Mouse (Mus musculus) heart, adult 9 months (tissue): ENCODE data around the gene Ggt6.

Experiments
- DNase-seq, 2 experiments: peaks; one replicate each; pipeline ENCODE4 v3.0.0; 2022; ENCODE audit warnings: low spot score in 2 of 2

Gene Ggt6

GRCm38 (mm10) chr11:72434963-72435693, at the start of gene Ggt6:
Gene Ggt6 (plus strand): TSS chr11:72435526.
- DNase-seq, result no peak

GRCm38 (mm10) chr11:72388113-72388529, 47.2 kb upstream of the Ggt6 start:
- no peak for DNase-seq

- no peak for DNase-seq
These were observed 45.8 kb upstream of the Ggt6 start for GRCm38 (mm10) chr11:72389407-72390142.

GRCm38 (mm10) chr11:72391181-72391580, 44.1 kb upstream of the Ggt6 start:
- no peak for DNase-seq

GRCm38 (mm10) chr11:72393243-72393642, 42.1 kb upstream of the Ggt6 start:
- no peak for DNase-seq

- peak; percentile 67 for DNase-seq
These were observed 41.7 kb upstream of the Ggt6 start for GRCm38 (mm10) chr11:72393669-72394068.

DNA sequence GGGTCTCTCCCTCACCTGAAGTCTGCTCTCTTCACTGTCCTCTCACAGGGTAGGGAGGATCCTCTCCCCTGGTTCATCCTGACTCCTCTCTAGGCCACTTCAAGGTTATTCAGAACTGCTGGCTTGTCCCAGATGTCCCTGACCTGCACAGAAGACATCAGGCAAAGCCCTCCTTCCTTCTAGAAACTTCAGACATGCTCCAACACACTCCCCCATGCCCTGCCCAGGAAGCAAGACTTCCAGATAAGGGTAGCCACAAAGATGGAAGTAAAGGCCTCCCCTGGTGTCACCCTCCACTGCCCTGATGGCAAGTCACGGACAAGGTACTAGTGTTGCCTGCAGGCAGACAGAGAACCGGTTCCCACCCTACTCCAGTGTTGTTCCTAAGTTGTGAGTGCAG, 40.6 kb upstream of the Ggt6 start:
- DNase-seq, result no peak

DNA sequence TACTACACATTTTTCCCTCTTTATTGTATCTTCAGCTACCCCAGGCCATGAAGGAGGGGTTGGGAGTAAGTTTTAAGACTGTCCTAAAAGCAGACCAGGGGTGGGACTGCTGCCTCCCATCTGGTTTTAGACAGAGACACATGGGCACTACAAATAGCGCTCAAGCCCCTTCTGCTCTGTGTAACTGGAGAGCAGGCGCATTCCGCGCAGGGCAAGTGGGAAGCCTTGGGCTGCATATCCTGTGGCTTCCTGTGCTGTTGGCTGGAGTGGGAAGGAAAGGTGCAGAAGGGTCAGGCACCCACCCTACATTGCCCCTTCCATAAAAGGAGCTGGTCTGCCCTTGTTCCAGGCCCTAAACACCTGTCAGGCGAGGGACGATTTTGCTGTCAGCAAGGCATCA, 39.7 kb upstream of the Ggt6 start:
- no peak for DNase-seq

DNA sequence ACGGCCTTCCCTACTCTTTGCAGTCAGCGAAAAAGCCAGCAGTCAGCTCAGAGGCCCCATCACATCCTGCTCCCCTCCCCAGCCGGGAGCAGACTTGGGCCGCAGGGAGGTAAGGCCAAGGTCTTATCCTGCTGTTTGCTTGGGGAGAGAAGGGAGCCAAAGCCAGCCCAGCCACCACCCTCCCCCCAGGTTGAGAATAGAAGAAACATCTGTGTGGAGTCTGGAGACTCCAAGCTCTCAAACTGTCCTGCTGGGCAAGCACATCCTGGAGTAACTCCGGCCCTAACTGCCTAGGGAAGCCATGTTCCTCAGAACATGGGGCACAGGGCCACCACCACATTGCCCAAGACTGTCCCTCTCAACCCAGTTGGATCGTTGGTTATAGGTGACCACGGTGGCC, 38.7 kb upstream of the Ggt6 start:
- DNase-seq, result peak; percentile 73 to 85

- DNase-seq, result peak; percentile 92
These were observed 38.3 kb upstream of the Ggt6 start for GRCm38 (mm10) chr11:72397072-72397471.

DNA sequence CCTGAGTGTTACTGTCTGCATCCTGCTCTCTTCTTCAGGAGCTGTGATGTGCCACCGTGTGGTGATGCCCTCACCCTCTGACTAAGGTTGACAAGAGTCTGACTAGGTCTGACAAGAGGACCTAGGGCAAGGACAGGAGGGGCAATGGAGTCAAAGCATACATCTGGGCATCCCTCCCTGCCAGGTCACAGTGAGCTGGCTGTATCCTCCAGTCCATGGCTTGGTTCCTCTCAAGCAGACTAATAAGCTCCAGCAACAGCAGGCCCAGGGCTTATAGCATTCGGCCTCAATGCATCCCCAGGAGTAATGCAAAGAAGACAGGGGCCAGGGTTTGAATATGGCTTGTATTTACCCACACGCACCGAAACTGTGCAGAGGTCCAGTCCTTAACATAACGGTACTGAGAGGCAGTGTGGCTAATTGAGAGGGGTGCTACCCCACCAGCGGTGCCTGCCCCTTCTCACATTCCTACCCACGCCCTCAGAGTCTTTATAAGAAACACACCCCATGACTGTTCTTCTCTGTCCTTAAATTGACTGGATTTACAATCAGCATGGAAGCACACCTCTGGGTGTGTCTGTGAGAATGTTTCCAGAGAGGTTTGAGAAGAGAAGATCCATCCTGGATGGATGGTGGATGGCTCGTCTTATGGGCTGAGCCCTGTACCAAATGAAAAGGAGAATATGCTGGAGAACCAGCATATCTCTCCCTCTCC, 37.4 kb upstream of the Ggt6 start:
- DNase-seq, result no peak

GRCm38 (mm10) chr11:72401068-72401467, 34.3 kb upstream of the Ggt6 start:
- no peak for DNase-seq

GRCm38 (mm10) chr11:72402017-72402416, 33.3 kb upstream of the Ggt6 start:
- DNase-seq, result no peak

- no peak for DNase-seq
These were observed 32.4 kb upstream of the Ggt6 start for GRCm38 (mm10) chr11:72402969-72403368.

GRCm38 (mm10) chr11:72405532-72405931, 29.8 kb upstream of the Ggt6 start:
- DNase-seq, result no peak

DNA sequence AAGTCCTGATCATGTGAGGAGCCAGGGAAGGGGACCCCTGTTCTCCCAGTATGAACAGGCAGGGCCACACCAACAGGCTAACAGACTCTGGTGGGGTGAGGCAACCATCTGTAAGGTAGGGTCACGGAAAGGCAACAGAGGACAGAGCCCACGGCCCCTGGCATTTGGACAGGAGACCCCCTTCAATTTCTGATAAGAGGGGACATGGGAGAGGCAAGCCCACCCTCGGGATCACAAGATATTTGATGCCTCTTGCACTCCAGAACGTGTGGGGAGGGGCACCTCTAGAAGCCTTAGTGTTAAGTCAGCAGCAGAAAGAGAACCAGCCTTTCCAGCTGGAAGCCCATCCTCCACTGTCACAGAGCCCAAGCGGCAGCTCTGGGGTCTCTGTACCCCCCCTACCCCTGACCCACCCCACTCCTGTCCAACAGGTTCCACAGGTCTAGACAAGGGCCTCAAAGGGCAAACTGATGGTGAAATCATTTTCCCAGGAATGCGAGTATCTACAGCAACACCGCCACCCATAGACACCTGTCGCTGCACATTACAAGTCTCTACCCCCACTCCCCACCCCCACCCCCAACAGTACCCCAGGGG, 29.1 kb upstream of the Ggt6 start:
- DNase-seq, result no peak

DNA sequence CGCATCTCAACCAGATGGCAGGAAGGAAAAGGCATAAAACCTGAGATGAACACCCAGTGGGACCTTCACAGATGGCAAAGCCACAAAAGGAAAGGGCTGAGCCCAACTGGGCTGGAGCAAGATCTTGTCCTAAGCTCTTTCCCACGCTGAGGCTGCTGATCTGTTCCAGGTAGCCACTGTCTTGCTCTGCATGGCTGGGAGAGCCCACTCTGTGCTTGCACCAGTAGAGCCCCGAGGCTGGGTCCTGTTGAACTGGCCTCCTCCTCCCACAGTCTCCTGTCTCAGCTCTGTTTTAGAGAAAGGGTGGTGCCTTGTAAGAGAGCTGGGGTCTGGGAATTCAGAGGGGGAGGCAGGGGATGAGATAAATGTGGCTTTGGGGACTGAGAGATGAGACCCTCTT, 28.2 kb upstream of the Ggt6 start:
- no peak for DNase-seq

GRCm38 (mm10) chr11:72407574-72407973, 27.8 kb upstream of the Ggt6 start:
- DNase-seq, result peak; percentile 74 to 79

DNA sequence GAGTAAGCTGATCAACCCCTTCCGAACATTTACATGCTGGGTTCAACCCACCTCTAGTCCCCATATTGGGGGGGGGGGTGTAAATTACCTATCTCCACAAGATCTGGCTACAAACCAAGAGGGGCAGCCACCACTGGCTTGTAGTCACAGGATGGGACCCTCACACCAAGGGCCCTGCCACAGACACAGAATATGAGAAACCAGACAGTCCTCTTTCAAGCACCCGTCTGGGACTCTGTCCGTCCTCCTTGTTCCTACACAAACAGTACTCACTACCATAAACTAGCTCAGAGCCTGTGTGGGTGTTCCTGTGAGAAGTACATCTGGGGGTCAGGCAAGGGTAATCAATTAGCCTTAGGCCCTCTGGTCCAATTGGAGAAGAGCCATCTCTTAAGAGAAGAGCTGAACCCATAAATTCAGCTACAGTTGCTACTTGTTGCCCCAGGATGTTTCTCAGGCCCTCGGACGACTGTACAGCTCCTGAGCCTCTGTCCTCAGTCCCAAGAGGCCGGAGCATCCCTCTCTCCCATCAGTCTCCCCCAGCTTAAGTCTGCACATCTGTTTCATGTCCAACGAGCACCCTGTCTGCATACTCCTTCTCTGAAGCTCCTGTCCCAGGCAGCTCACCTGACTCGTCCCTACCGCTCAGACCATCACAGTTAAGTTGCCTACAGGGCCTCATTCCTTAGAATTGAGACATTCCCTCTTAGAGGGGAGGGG, 26.7 kb upstream of the Ggt6 start:
- DNase-seq, result no peak

DNA sequence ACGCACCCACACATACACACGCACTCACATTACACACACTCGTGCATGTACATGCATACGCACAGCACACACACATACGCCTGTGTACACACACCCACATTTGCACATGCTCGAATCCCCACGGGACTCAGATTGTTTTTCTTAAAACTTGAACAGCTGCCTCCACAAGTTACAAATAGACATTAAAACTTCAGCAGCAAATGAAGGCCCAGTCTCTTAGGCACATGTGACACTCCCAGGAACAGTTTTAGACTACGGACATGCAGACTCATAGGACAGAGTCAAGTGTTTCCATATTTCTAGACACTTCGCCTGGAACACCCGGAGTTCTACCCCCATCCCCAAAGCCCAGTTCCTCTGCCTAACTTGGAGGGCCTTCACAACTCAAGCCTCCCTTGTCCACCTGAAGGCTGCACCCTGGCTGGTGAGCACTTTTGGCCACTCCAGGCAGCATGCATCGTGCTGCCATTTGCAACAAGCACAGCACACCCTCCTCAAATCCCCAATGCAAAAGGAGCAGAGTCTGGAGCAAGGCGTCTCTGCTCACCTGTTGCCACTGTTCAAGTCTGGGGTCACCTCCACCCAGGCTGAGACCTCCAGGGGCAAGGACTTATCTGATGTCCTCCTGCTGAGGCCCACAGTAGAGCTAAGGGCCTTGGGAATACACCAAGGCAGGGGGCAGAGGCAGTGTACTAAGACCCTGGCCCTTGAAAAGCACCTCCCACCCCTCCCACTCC, 25.5 kb upstream of the Ggt6 start:
- peak in 1 of 2 experiments; percentile 39 for DNase-seq
